Mouse (Mus musculus): ENCODE measurements around the gene Lyve1. TPM values are rescaled to one million over a fixed set of nuclear protein-coding genes. Genes with fewer than 3 reads are reported as not detected.

Gene Lyve1
- polyA plus RNA-seq, 1 experiment from 2014 or later, result 13.8 TPM

- no peak overlapping the region for H3K27ac ChIP-seq (ENCODE audit: low read length)
- ATAC-seq, result peak; percentile 35; the same call in 1 of the 2 replicates
- no peaks in the 10 kb centered on the region for H3K27me3 ChIP-seq (replicated peaks; ENCODE audit: control insufficient read depth, insufficient read depth, low read length)
Measured at GRCm38 (mm10) chr7:110821068-110821467, 42.0 kb downstream of the Lyve1 start.

GRCm38 (mm10) chr7:110818787-110819350 lies 44.2 kb downstream of the Lyve1 start:
- Histone ChIP-seq H3K27ac (ENCODE audit: low read length) (no peak overlapping the region), H3K4me2 (ENCODE audit: low read depth, low read length) (no peak overlapping the region), H3K9ac (ENCODE audit: low read depth, low read length) (no peak overlapping the region), H3K27me3 (replicated peaks; ENCODE audit: control insufficient read depth, insufficient read depth, low read length) (no peaks in the 10 kb centered on the region), H3K9me3 (ENCODE audit: control insufficient read depth, low read length) (no peaks in the 10 kb centered on the region), H3K4me3 (ENCODE audit: low read length) (no peak overlapping the region), H3K4me1 (ENCODE audit: control insufficient read depth, insufficient read depth, low read length) (no peaks in the 10 kb centered on the region), H3K36me3 (ENCODE audit: control insufficient read depth, insufficient read depth, low read length) (no peaks in the 10 kb centered on the region; the same call in 1 of the 2 replicates)
- ATAC-seq, result 0 out of 2 replicates have a peak, but pooled peaks have one; percentile 21
- WGBS, result 72% methylated on average over 11 of the region's 11 CpGs

More at GRCm38 (mm10) chr7:110821068-110821467, 42.0 kb downstream of the Lyve1 start:
- Histone ChIP-seq H3K4me2 (ENCODE audit: low read depth, low read length) (no peak overlapping the region), H3K36me3 (ENCODE audit: control insufficient read depth, insufficient read depth, low read length) (no peaks in the 10 kb centered on the region; the same call in 1 of the 2 replicates), H3K9ac (ENCODE audit: low read depth, low read length) (no peak overlapping the region), H3K4me1 (ENCODE audit: control insufficient read depth, insufficient read depth, low read length) (no peaks in the 10 kb centered on the region), H3K4me3 (ENCODE audit: low read length) (no peak overlapping the region), H3K9me3 (ENCODE audit: control insufficient read depth, low read length) (no peaks in the 10 kb centered on the region)
- 51% methylated on average over 5 of the region's 5 CpGs for WGBS

- Histone ChIP-seq H3K4me2 (ENCODE audit: low read depth, low read length) (no peak overlapping the region), H3K9ac (ENCODE audit: low read depth, low read length) (no peak overlapping the region; the same call in 1 of the 2 replicates), H3K4me1 (ENCODE audit: control insufficient read depth, insufficient read depth, low read length) (no peaks in the 10 kb centered on the region), H3K27me3 (replicated peaks; ENCODE audit: control insufficient read depth, insufficient read depth, low read length) (no peaks in the 10 kb centered on the region), H3K9me3 (ENCODE audit: control insufficient read depth, low read length) (no peaks in the 10 kb centered on the region), H3K4me3 (ENCODE audit: low read length) (no peak overlapping the region), H3K36me3 (ENCODE audit: control insufficient read depth, insufficient read depth, low read length) (no peaks in the 10 kb centered on the region; the same call in 1 of the 2 replicates), H3K27ac (ENCODE audit: low read length) (no peak overlapping the region)
- WGBS, result 71% methylated on average over 6 of the region's 6 CpGs
- no peak for ATAC-seq
Measured at GRCm38 (mm10) chr7:110818206-110818605, 44.8 kb downstream of the Lyve1 start.

GRCm38 (mm10) chr7:110816037-110816436 lies 47.0 kb downstream of the Lyve1 start:
- no peaks in the 10 kb centered on the region for H3K9me3 ChIP-seq (ENCODE audit: control insufficient read depth, low read length)
- H3K4me2 ChIP-seq (ENCODE audit: low read depth, low read length), result no peak overlapping the region
- H3K36me3 ChIP-seq (ENCODE audit: control insufficient read depth, insufficient read depth, low read length), result no peaks in the 10 kb centered on the region
- ATAC-seq, result 0 out of 2 replicates have a peak, but pooled peaks have one; percentile 38
- no peaks in the 10 kb centered on the region for H3K27me3 ChIP-seq (replicated peaks; ENCODE audit: control insufficient read depth, insufficient read depth, low read length)
- no peak overlapping the region for H3K27ac ChIP-seq (ENCODE audit: low read length)
- H3K9ac ChIP-seq (ENCODE audit: low read depth, low read length), result no peak overlapping the region
- H3K4me3 ChIP-seq (ENCODE audit: low read length), result no peak overlapping the region
- WGBS, result 66% methylated on average over 5 of the region's 5 CpGs
- H3K4me1 ChIP-seq (ENCODE audit: control insufficient read depth, insufficient read depth, low read length), result no peaks in the 10 kb centered on the region

- Histone ChIP-seq H3K4me2 (ENCODE audit: low read depth, low read length) (no peak overlapping the region), H3K36me3 (ENCODE audit: control insufficient read depth, insufficient read depth, low read length) (no peaks in the 10 kb centered on the region), H3K27me3 (replicated peaks; ENCODE audit: control insufficient read depth, insufficient read depth, low read length) (no peaks in the 10 kb centered on the region), H3K4me3 (ENCODE audit: low read length) (no peak overlapping the region), H3K9me3 (ENCODE audit: control insufficient read depth, low read length) (no peaks in the 10 kb centered on the region), H3K9ac (ENCODE audit: low read depth, low read length) (no peak overlapping the region), H3K4me1 (ENCODE audit: control insufficient read depth, insufficient read depth, low read length) (no peaks in the 10 kb centered on the region), H3K27ac (ENCODE audit: low read length) (no peak overlapping the region)
- WGBS, result 87% methylated on average over 1 of the region's 1 CpGs
- ATAC-seq, result no peak
Measured at GRCm38 (mm10) chr7:110813983-110814382, 49.1 kb downstream of the Lyve1 start.

- Histone ChIP-seq H3K27me3 (replicated peaks; ENCODE audit: control insufficient read depth, insufficient read depth, low read length) (no peaks in the 10 kb centered on the region), H3K4me2 (ENCODE audit: low read depth, low read length) (no peak overlapping the region), H3K4me3 (ENCODE audit: low read length) (no peak overlapping the region), H3K9me3 (ENCODE audit: control insufficient read depth, low read length) (no peaks in the 10 kb centered on the region), H3K27ac (ENCODE audit: low read length) (no peak overlapping the region), H3K9ac (ENCODE audit: low read depth, low read length) (no peak overlapping the region), H3K36me3 (ENCODE audit: control insufficient read depth, insufficient read depth, low read length) (no peaks in the 10 kb centered on the region), H3K4me1 (ENCODE audit: control insufficient read depth, insufficient read depth, low read length) (no peaks in the 10 kb centered on the region)
- ATAC-seq, result no peak
- 85% methylated on average over 5 of the region's 5 CpGs for WGBS
Measured at GRCm38 (mm10) chr7:110811529-110811928, 51.5 kb downstream of the Lyve1 start.

GRCm38 (mm10) chr7:110810995-110811394 lies 52.0 kb downstream of the Lyve1 start:
- no peak overlapping the region for H3K27ac ChIP-seq (ENCODE audit: low read length)
- ATAC-seq, result no peak
- H3K4me2 ChIP-seq (ENCODE audit: low read depth, low read length), result no peak overlapping the region
- no peak overlapping the region for H3K9ac ChIP-seq (ENCODE audit: low read depth, low read length)
- no peaks in the 10 kb centered on the region for H3K36me3 ChIP-seq (ENCODE audit: control insufficient read depth, insufficient read depth, low read length)
- no peaks in the 10 kb centered on the region for H3K4me1 ChIP-seq (ENCODE audit: control insufficient read depth, insufficient read depth, low read length)
- no peaks in the 10 kb centered on the region for H3K9me3 ChIP-seq (ENCODE audit: control insufficient read depth, low read length)
- no peaks in the 10 kb centered on the region for H3K27me3 ChIP-seq (replicated peaks; ENCODE audit: control insufficient read depth, insufficient read depth, low read length)
- H3K4me3 ChIP-seq (ENCODE audit: low read length), result no peak overlapping the region
- 89% methylated on average over 8 of the region's 8 CpGs for WGBS

- H3K9ac ChIP-seq (ENCODE audit: low read depth, low read length), result no peak overlapping the region
- ATAC-seq, result no peak
- 83% methylated on average over 18 of the region's 18 CpGs for WGBS
Measured at GRCm38 (mm10) chr7:110809585-110810557, 53.2 kb downstream of the Lyve1 start.

GRCm38 (mm10) chr7:110808962-110809361 lies 54.1 kb downstream of the Lyve1 start:
- H3K36me3 ChIP-seq (ENCODE audit: control insufficient read depth, insufficient read depth, low read length), result no peaks in the 10 kb centered on the region
- H3K4me3 ChIP-seq (ENCODE audit: low read length), result no peak overlapping the region
- H3K9me3 ChIP-seq (ENCODE audit: control insufficient read depth, low read length), result no peaks in the 10 kb centered on the region
- 57% methylated on average over 3 of the region's 3 CpGs for WGBS
- no peak overlapping the region for H3K4me2 ChIP-seq (ENCODE audit: low read depth, low read length)
- no peaks in the 10 kb centered on the region for H3K27me3 ChIP-seq (replicated peaks; ENCODE audit: control insufficient read depth, insufficient read depth, low read length)
- 0 out of 2 replicates have a peak overlapping the region, but pooled peaks have one; percentile 5 for H3K9ac ChIP-seq (ENCODE audit: low read depth, low read length)
- no peak for ATAC-seq
- H3K4me1 ChIP-seq (ENCODE audit: control insufficient read depth, insufficient read depth, low read length), result no peaks in the 10 kb centered on the region
- no peak overlapping the region for H3K27ac ChIP-seq (ENCODE audit: low read length)

More at GRCm38 (mm10) chr7:110809585-110810557, 53.2 kb downstream of the Lyve1 start:
- Histone ChIP-seq H3K36me3 (ENCODE audit: control insufficient read depth, insufficient read depth, low read length) (no peaks in the 10 kb centered on the region), H3K27ac (ENCODE audit: low read length) (no peak overlapping the region), H3K4me2 (ENCODE audit: low read depth, low read length) (no peak overlapping the region), H3K4me1 (ENCODE audit: control insufficient read depth, insufficient read depth, low read length) (no peaks in the 10 kb centered on the region), H3K4me3 (ENCODE audit: low read length) (no peak overlapping the region), H3K9me3 (ENCODE audit: control insufficient read depth, low read length) (no peaks in the 10 kb centered on the region), H3K27me3 (replicated peaks; ENCODE audit: control insufficient read depth, insufficient read depth, low read length) (no peaks in the 10 kb centered on the region)

Measured in intestine, embryonic 16.5 days (tissue).